Mouse (Mus musculus) frontal cortex, postnatal 25 days (tissue): ENCODE results near the gene Prkcz.
"Not testable (repeated sequence)": the region's sequence is repeated elsewhere in the genome, so short reads cannot be mapped to it uniquely, and the experiment has no call there.

ENCODE experiments used
- DNase-seq, 2 experiments: peaks; one replicate each; pipeline ENCODE4 v3.0.0; 2022; ENCODE audit warnings: low spot score in 2 of 2

Prkcz gene

GRCm38 (mm10) chr4:155283585-155283984 is 77.6 kb downstream of the Prkcz start:
- DNase-seq: no peak

GRCm38 (mm10) chr4:155283001-155283503 is 78.1 kb downstream of the Prkcz start:
- no peak for DNase-seq

GRCm38 (mm10) chr4:155282231-155282630 is 78.9 kb downstream of the Prkcz start:
- DNase-seq: no peak

GRCm38 (mm10) chr4:155281652-155282051 is 79.5 kb downstream of the Prkcz start:
- no peak for DNase-seq

GRCm38 (mm10) chr4:155281227-155281626 is 79.9 kb downstream of the Prkcz start:
- DNase-seq: no peak

- DNase-seq: no peak
These were observed 80.4 kb downstream of the Prkcz start for GRCm38 (mm10) chr4:155280768-155281121.

- DNase-seq: no peak
These were observed 81.0 kb downstream of the Prkcz start for GRCm38 (mm10) chr4:155279926-155280767.

GRCm38 (mm10) chr4:155279054-155279453 is 82.1 kb downstream of the Prkcz start:
- no peak for DNase-seq

GRCm38 (mm10) chr4:155277963-155278362 is 83.2 kb downstream of the Prkcz start:
- DNase-seq: no peak

GRCm38 (mm10) chr4:155274851-155275250 is 86.3 kb downstream of the Prkcz start:
- DNase-seq: no peak

- DNase-seq: no peak
These were observed 86.7 kb downstream of the Prkcz start for GRCm38 (mm10) chr4:155274451-155274850.

GRCm38 (mm10) chr4:155268382-155268781 is 92.8 kb downstream of the Prkcz start:
- DNase-seq: peak; percentile 56 to 73

GRCm38 (mm10) chr4:155267639-155268175 is 93.5 kb downstream of the Prkcz start:
- DNase-seq: no peak

- DNase-seq: no peak
These were observed 94.1 kb downstream of the Prkcz start for GRCm38 (mm10) chr4:155267047-155267543.

GRCm38 (mm10) chr4:155264521-155265321 is 96.4 kb downstream of the Prkcz start:
- no peak for DNase-seq

GRCm38 (mm10) chr4:155252253-155252652 is 108.9 kb downstream of the Prkcz start:
- no peak for DNase-seq

- DNase-seq: no peak
These were observed 110.0 kb downstream of the Prkcz start for GRCm38 (mm10) chr4:155251147-155251546.

- no peak for DNase-seq
These were observed 110.6 kb downstream of the Prkcz start for GRCm38 (mm10) chr4:155250361-155251117.

GRCm38 (mm10) chr4:155249648-155250351 is 111.4 kb downstream of the Prkcz start, which contains the start of gene Faap20:
Gene Faap20 (plus strand): TSS chr4:155249802.
- peak; percentile 64 to 66 for DNase-seq

GRCm38 (mm10) chr4:155249257-155249647 is 111.9 kb downstream of the Prkcz start:
- peak; percentile 94 to 98 for DNase-seq

GRCm38 (mm10) chr4:155248054-155248453 is 113.1 kb downstream of the Prkcz start:
- not testable (repeated sequence) for DNase-seq
